Mouse (Mus musculus) embryo, embryonic 9.5 days (tissue): ENCODE measurements at regions not wholly inside any gene's neighbourhood (a gene's known extent, or its start where the extent isn't known, plus 50 kb on each side); places are given as distances from the start of the nearest gene placed in this dataset.

Experiments used
- DNase-seq: peaks from one replicate; pipeline ENCODE4 v3.0.0-alpha.2; 2017; ENCODE audit errors: extremely low spot score

DNA sequence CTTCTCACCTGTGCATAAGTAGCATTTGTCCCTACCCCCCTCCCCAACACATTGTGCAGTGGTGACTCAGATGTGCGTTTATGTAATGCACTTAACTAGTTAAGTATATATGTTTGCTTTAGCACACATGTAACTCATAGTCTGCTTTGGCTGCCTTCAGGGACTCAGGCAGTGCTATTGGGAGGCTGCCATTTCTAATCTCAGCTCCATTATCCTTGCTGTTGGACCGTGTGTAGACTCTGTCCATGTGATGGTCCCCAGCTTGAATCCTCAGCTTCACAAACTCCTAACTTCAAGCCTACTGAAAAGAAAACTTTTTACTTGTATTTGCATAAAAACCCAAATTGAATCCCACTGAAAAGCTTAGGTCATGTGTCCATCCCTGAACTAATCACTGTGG is 194.7 kb upstream of the Ppp2r3a start:
- no peak for DNase-seq

- DNase-seq: no peak
Measured at GRCm38 (mm10) chr9:101445764-101446163, 194.2 kb upstream of the Ppp2r3a start.

DNA sequence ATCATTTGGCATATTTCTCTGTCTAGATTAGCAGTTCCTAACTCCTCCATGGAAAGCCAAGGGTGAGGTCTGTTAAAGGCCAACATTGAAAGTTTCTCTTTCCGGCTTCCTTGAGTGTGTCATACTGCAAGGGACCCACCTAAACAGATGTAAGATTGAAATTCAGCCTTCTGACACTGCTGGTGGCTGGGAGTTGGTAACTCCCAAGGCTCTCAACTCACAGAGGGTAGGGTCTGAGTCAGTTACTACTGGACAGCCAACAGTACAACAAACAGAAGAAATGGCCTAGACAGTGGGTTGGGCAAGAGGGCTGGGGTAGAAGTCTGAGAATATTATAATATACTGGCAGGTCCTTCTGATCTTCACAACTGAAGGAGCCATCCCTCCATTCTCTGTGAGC is 193.7 kb upstream of the Ppp2r3a start:
- no peak for DNase-seq

GRCm38 (mm10) chr9:101439856-101440255 is 188.3 kb upstream of the Ppp2r3a start:
- DNase-seq: no peak

DNA sequence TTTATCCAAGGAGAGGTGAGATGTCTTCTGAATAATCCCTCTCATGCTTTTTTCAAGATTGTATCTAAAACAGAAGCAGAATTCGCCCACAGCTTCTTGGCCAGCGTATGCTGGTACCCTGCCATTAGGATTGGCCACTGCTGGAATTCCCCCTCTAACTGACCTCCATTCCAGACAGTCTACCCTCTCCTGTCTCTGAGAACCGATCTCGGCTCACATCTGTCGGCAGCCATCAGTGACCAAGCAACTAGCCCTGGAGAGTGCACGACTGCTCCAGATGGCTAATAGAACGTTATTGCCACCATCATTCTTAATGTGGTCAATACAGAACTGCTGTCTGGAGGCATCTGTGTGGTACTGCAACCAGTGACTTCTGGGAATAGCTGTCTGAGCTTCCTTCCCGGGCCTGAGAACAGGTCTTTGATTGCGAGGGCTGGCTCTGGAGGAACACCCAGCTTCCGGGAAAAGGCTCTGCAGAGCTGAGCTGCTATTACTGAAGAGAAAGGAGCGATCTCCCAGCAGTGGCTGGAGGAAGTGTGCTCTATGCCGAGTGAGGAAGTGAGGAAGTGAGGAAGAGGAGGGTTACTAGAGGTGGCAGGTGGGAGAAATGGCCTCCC is 187.1 kb upstream of the Ppp2r3a start:
- no peak for DNase-seq

- no peak for DNase-seq
Measured at GRCm38 (mm10) chr9:101424974-101425670, 173.5 kb upstream of the Ppp2r3a start.

GRCm38 (mm10) chr9:101423041-101423440 is 171.4 kb upstream of the Ppp2r3a start:
- no peak for DNase-seq

DNA sequence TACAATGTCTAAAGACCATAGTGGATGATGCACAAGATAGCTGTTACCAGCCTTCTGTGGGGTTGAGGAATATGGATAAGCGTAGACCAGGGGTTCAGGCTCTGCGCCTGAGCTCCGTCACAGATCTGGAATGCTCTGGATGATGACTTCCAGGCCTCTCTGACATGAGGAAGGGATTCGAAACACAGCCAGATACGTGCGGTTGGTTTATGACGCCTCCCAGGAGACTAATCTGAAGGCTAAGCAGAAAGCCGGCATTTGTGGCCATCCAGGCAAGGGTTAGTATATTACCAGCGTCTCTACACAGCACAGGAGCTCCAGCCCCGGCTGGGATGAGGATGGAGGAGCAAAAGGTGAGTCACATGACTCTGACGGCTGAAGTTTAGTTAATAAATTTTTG is 170.4 kb upstream of the Ppp2r3a start:
- DNase-seq: no peak

DNA sequence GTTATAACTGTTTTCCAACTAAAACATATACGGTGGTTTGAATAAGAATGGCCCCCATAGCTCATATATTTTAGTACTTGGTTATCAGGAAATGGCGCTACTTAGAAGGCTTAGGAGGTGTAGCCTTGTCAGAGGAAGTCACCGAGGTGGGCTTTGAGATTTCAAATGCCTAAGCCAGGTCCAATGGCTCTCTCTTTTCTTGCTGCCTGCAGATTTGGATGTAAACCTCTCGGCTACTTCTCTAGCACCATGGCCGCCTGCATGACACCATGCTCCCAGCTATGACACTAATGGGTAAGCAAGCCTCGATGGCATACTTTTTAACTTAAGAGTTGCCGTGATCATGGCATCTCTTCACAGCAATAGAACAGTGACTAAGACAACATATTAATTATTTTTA is 169.5 kb upstream of the Ppp2r3a start:
- no peak for DNase-seq

GRCm38 (mm10) chr9:101420181-101420580 is 168.6 kb upstream of the Ppp2r3a start:
- DNase-seq: no peak

- DNase-seq: no peak
Measured at GRCm38 (mm10) chr9:101417660-101418059, 166.1 kb upstream of the Ppp2r3a start.

DNA sequence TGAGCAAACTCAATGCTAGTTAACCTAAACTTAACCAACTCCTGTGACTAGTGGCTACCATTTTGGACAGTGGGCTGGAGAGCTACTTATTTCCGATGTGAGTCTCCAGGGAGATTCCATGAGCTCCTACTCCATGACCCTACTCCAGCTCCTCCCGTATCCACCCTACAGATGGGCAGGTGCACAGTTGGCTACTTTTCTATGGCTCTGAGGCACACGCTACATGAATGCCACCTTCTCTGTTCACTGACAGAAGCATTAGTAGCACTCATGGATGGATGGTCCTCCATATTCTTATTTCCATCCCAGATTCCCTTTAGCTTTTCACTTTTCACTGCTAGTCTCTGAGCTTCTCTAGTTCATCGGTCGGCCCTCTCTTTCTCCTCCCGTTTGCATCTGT is 164.7 kb upstream of the Ppp2r3a start:
- no peak for DNase-seq

- no peak for DNase-seq
Measured at GRCm38 (mm10) chr9:101413071-101413633, 161.6 kb upstream of the Ppp2r3a start.

GRCm38 (mm10) chr9:101411951-101412350 is 160.4 kb upstream of the Ppp2r3a start:
- no peak for DNase-seq

DNA sequence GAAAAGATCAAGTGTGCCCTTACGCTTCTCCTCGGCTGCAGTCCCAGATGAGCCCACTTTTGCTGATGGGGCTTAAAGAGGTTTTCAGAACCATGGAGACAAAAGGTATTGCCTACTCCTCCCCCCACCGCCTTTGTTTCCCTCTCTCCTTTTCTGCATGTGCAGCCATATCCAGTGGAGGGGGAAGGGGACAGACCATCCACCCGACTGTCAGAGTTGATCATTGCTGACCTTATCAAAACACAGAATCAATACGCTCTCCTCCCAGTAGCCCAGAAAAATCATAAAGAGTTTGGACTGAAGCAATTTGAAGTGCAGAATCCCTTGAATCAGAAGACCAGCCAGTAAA is 159.9 kb upstream of the Ppp2r3a start:
- no peak for DNase-seq

DNA sequence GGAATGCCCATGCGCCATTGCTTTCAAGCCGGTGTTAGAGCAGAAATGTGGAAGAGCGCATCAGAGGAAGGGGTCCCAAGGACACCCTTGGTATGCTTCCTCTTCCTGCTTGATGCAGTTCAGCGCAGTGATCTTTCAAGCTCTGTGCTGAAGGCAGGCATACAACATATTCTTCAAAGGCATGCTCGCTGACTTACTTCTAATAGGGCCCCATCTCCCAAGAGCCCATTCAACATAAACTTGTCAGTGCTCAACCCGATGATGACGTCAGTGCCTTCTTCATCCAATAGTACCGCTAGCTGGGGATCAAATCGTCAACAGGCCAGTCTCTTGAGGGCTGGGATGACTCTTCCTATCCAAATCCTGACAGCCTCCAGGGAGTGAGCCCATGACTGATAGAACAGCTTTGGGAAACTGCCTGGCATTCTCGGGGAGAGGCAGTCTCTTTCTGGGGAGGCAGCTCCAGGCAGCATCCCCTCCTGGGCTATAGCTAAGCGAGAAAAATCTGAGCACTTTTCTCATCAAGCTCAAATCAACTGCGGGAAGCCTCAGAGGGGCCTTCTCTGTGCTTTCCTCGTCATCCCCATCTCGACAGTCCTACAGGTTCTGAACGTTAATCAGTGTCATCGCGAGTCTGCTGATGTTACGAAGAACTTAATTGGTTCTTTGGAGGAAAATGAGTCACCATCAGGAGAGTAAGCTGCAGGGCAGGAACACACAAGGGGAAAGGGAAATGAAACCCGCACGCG is 159.4 kb upstream of the Ppp2r3a start:
- DNase-seq: no peak

DNA sequence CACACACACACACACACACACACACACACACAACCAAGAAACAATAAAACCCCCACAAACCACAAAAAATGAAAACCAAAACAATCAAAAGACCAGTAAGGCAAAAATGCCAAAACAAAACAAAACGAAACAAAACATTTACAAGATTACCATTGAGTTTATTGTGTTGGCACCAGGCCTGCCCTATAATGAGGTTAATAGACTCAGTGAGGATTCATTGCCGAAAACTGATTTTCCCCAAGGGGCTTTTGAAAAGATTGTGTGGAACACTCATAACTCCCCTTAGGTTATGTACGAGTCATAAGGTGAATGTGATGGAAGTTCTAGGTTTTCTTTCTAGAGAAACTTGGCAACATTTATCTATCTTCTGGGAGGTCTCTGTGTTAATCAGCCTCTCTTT is 158.8 kb upstream of the Ppp2r3a start:
- no peak for DNase-seq

GRCm38 (mm10) chr9:101408116-101408515 is 156.5 kb upstream of the Ppp2r3a start:
- DNase-seq: no peak

DNA sequence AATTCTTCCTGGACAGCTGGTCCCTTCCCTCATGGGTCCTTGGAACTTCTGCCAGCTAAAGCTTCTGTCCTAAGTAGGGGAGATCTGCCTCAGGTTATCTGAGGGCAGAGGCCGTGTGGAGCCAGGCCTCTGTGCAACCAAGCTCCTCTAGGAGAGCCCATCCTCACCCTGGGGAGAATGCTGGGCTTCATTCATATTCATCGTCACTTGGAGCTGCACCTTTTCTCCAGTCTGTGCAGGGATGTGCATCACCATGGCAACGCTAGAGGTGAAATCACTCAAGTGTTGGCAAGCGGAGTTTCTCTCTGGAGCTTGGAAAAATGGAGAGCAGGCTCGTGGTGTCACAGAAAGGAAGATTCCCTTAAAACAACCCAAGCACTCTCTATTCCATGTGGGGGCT is 155.5 kb upstream of the Ppp2r3a start:
- DNase-seq: no peak

GRCm38 (mm10) chr9:101404441-101405081 is 153.0 kb upstream of the Ppp2r3a start:
- no peak for DNase-seq

DNA sequence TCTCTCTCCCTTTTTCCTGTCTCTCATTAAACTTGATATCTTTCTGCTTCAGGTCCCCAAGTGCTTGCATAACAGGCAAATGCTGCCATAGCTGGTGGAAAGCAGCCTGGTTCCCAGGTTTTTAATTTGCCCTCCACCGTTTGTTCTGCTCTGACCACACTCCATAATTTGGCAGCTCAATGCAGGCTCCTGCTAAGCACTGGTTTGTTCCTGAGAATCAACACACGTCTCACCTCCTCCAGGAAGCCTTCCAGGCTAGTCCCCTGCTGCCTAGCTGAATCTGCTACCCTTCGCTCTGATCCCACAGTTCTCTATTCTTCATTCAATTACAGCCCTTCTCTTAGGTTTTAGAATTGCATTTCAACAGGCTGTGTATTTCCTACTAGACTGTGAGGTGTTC is 152.4 kb upstream of the Ppp2r3a start:
- no peak for DNase-seq

DNA sequence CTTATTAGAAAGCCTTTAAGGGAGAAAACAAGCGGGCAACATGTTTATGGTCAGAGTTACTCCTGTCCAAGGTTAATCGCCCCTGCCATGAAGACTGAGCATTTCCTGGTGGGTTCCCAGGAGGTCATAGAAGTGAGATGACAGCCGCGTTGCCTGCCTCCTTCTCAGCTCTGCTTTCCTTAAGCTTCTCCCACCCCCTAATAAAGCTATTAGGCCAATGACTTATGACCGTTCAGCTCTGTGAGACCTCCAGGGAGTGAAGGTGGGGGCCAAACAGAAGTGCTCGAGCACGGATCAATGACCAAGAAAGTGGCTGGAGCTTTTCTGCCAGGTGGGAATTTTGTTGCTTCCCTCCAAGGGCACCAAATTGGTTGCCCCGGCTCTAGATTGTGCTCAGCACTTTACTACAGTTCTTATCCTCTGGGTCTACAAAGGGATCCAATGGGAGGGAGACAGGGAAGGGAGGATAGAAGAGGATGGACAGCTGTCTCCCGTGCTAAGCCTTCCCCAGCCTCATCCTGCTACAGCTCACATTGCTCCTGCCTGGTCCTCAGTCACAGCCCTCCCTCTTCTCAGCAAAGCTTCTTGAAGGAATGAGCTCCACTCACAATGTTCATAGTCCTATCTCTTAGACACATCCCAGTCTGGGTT is 151.1 kb upstream of the Ppp2r3a start:
- no peak for DNase-seq
